Mouse (Mus musculus): ENCODE measurements at regions not wholly inside any gene's neighbourhood (a gene's known extent, or its start where the extent isn't known, plus 50 kb on each side); places are given as distances from the start of the nearest gene placed in this dataset.
"Not testable (repeated sequence)": the region's sequence is repeated elsewhere in the genome, so short reads cannot be mapped to it uniquely, and the experiment has no call there.

- H3K9ac ChIP-seq (replicated peaks) = no peak overlapping the region
- H3K4me2 ChIP-seq (ENCODE audit: low read depth, low read length) = no peak overlapping the region
- TF ChIP-seq CTCF (IDR thresholded peaks at IDR 0.05; ENCODE audit: low read depth) = no peak
- no peaks in the 10 kb centered on the region for H3K27me3 ChIP-seq (ENCODE audit: insufficient read depth, low read length)
- ATAC-seq = no peak
- H3K27ac ChIP-seq (ENCODE audit: low read depth) = no peak overlapping the region
- no peaks in the 10 kb centered on the region for H3K9me3 ChIP-seq (ENCODE audit: low read length)
- H3K4me3 ChIP-seq (ENCODE audit: low read depth, low read length) = no peak overlapping the region
- DNase-seq = no peak
- no peaks in the 10 kb centered on the region for H3K36me3 ChIP-seq (replicated peaks; ENCODE audit: insufficient read depth, low read length)
- H3K4me1 ChIP-seq (ENCODE audit: insufficient read depth) = peaks cover 4% of the 10 kb centered on the region
- 71% methylated on average over 3 of the region's 3 CpGs for whole genome bisulfite sequencing (ENCODE audit: insufficient replicate concordance)
Observed at GRCm38 (mm10) chr13:28847478-28847877, 106.0 kb downstream of the Sox4 start.

- Histone ChIP-seq H3K36me3 (replicated peaks; ENCODE audit: insufficient read depth, low read length) (no peaks in the 10 kb centered on the region), H3K4me1 (ENCODE audit: insufficient read depth) (peaks cover 4% of the 10 kb centered on the region), H3K9me3 (ENCODE audit: low read length) (no peaks in the 10 kb centered on the region), H3K27ac (ENCODE audit: low read depth) (no peak overlapping the region), H3K27me3 (ENCODE audit: insufficient read depth, low read length) (no peaks in the 10 kb centered on the region), H3K4me2 (ENCODE audit: low read depth, low read length) (no peak overlapping the region), H3K9ac (replicated peaks) (no peak overlapping the region), H3K4me3 (ENCODE audit: low read depth, low read length) (no peak overlapping the region)
- TF ChIP-seq CTCF (IDR thresholded peaks at IDR 0.05; ENCODE audit: low read depth) = no peak
- no peak for ATAC-seq
- 79% methylated on average over 3 of the region's 3 CpGs for WGBS (ENCODE audit: insufficient replicate concordance)
- DNase-seq = no peak
Observed at GRCm38 (mm10) chr13:28844495-28844894, 109.0 kb downstream of the Sox4 start.

GRCm38 (mm10) chr13:28842811-28843210 is 110.7 kb downstream of the Sox4 start:
- Histone ChIP-seq H3K27me3 (ENCODE audit: insufficient read depth, low read length) (no peaks in the 10 kb centered on the region), H3K4me3 (ENCODE audit: low read depth, low read length) (no peak overlapping the region), H3K4me2 (ENCODE audit: low read depth, low read length) (no peak overlapping the region), H3K9me3 (ENCODE audit: low read length) (no peaks in the 10 kb centered on the region), H3K4me1 (ENCODE audit: insufficient read depth) (peaks cover 4% of the 10 kb centered on the region), H3K9ac (replicated peaks) (no peak overlapping the region), H3K36me3 (replicated peaks; ENCODE audit: insufficient read depth, low read length) (no peaks in the 10 kb centered on the region), H3K27ac (ENCODE audit: low read depth) (no peak overlapping the region)
- DNase-seq = no peak
- TF ChIP-seq CTCF (IDR thresholded peaks at IDR 0.05; ENCODE audit: low read depth) = no peak
- no peak for TF ChIP-seq EP300 (IDR thresholded peaks at IDR 0.05; ENCODE audit: low read depth)
- ATAC-seq = no peak; the same call in 1 of the 2 replicates
- WGBS (ENCODE audit: insufficient replicate concordance) = 51% methylated on average over 3 of the region's 3 CpGs

- H3K9ac ChIP-seq (replicated peaks) = no peak overlapping the region
- DNase-seq (no peak), ATAC-seq (no peak)
- no peak overlapping the region for H3K27ac ChIP-seq (ENCODE audit: low read depth)
- no peaks in the 10 kb centered on the region for H3K36me3 ChIP-seq (replicated peaks; ENCODE audit: insufficient read depth, low read length)
- H3K27me3 ChIP-seq (ENCODE audit: insufficient read depth, low read length) = no peaks in the 10 kb centered on the region
- no peak overlapping the region for H3K4me3 ChIP-seq (ENCODE audit: low read depth, low read length)
- H3K4me1 ChIP-seq (ENCODE audit: insufficient read depth) = peaks cover 4% of the 10 kb centered on the region
- no peaks in the 10 kb centered on the region for H3K9me3 ChIP-seq (ENCODE audit: low read length)
- 73% methylated on average over 5 of the region's 5 CpGs for WGBS (ENCODE audit: insufficient replicate concordance)
- no peak overlapping the region for H3K4me2 ChIP-seq (ENCODE audit: low read depth, low read length)
- TF ChIP-seq CTCF (IDR thresholded peaks at IDR 0.05; ENCODE audit: low read depth) (no peak), EP300 (IDR thresholded peaks at IDR 0.05; ENCODE audit: low read depth) (no peak)
Observed at GRCm38 (mm10) chr13:28840142-28840541, 113.4 kb downstream of the Sox4 start.

- Histone ChIP-seq H3K4me2 (ENCODE audit: low read depth, low read length) (no peak overlapping the region), H3K36me3 (replicated peaks; ENCODE audit: insufficient read depth, low read length) (no peaks in the 10 kb centered on the region), H3K4me1 (ENCODE audit: insufficient read depth) (peaks cover 4% of the 10 kb centered on the region), H3K27me3 (ENCODE audit: insufficient read depth, low read length) (no peaks in the 10 kb centered on the region), H3K4me3 (ENCODE audit: low read depth, low read length) (no peak overlapping the region), H3K9me3 (ENCODE audit: low read length) (no peaks in the 10 kb centered on the region), H3K27ac (ENCODE audit: low read depth) (no peak overlapping the region), H3K9ac (replicated peaks) (no peak overlapping the region)
- WGBS (ENCODE audit: insufficient replicate concordance) = 24% methylated on average over 6 of the region's 6 CpGs
- ATAC-seq (no peak), DNase-seq (no peak)
- TF ChIP-seq CTCF (IDR thresholded peaks at IDR 0.05; ENCODE audit: low read depth) (no peak), EP300 (IDR thresholded peaks at IDR 0.05; ENCODE audit: low read depth) (no peak)
Observed at GRCm38 (mm10) chr13:28839084-28839483, 114.4 kb downstream of the Sox4 start.

- WGBS (ENCODE audit: insufficient replicate concordance) = 41% methylated on average over 3 of the region's 3 CpGs
- no peak for ATAC-seq
Observed at GRCm38 (mm10) chr13:28838216-28838615, 115.3 kb downstream of the Sox4 start.

GRCm38 (mm10) chr13:28837196-28837595 is 116.3 kb downstream of the Sox4 start:
- H3K9me3 ChIP-seq (ENCODE audit: low read length); H3K4me1 ChIP-seq (ENCODE audit: insufficient read depth); H3K36me3 ChIP-seq (replicated peaks; ENCODE audit: insufficient read depth, low read length); H3K4me2 ChIP-seq (ENCODE audit: low read depth, low read length); H3K27ac ChIP-seq (ENCODE audit: low read depth); H3K9ac ChIP-seq (replicated peaks); DNase-seq; H3K4me3 ChIP-seq (ENCODE audit: low read depth, low read length); H3K27me3 ChIP-seq (ENCODE audit: insufficient read depth, low read length); ATAC-seq: not testable (repeated sequence)
- 82% methylated on average over 2 of the region's 3 CpGs for WGBS (ENCODE audit: insufficient replicate concordance)

More at GRCm38 (mm10) chr13:28838216-28838615, 115.3 kb downstream of the Sox4 start:
- DNase-seq = no peak
- Histone ChIP-seq H3K4me2 (ENCODE audit: low read depth, low read length) (no peak overlapping the region), H3K9ac (replicated peaks) (no peak overlapping the region), H3K36me3 (replicated peaks; ENCODE audit: insufficient read depth, low read length) (no peaks in the 10 kb centered on the region), H3K4me3 (ENCODE audit: low read depth, low read length) (no peak overlapping the region), H3K4me1 (ENCODE audit: insufficient read depth) (0 out of 2 replicates have a peak, but pooled peaks cover 2% of the 10 kb centered on the region), H3K27ac (ENCODE audit: low read depth) (no peak overlapping the region), H3K27me3 (ENCODE audit: insufficient read depth, low read length) (no peaks in the 10 kb centered on the region), H3K9me3 (ENCODE audit: low read length) (no peaks in the 10 kb centered on the region)
- TF ChIP-seq EP300 (IDR thresholded peaks at IDR 0.05; ENCODE audit: low read depth) = no peak
- no peak for TF ChIP-seq CTCF (IDR thresholded peaks at IDR 0.05; ENCODE audit: low read depth)
